In the genomic region with DNA sequence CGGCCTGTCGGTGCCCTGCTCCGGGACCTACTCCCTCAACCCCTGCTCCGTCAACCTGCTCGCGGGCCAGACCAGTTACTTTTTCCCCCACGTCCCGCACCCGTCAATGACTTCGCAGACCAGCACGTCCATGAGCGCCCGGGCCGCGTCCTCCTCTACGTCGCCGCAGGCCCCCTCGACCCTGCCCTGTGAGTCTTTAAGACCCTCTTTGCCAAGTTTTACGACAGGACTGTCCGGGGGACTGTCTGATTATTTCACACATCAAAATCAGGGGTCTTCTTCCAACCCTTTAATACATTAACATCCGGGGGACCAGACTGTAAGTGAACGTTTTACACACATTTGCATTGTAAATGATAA, we compare ENCODE assay signal across 9 mouse cellular contexts. TPM values are rescaled to one million over a fixed set of nuclear protein-coding genes. Genes with fewer than 3 reads are reported as not detected.
DNase-seq lines count a peak whose midpoint lies in the region; ATAC-seq and TF ChIP-seq lines count a peak whose summit lies in the region.
"Had no signal": no experiment of that assay in that cellular context is flagged by ENCODE, and none has a peak within 500 bp of the region (broad histone marks: within the 10 kb centered on the region; RNA-seq: fewer than 3 reads in every experiment).

No protein-coding gene starts in this region.

- H3K27ac ChIP-seq in heart, postnatal 0 days (ENCODE audit: low read depth), result no peak overlapping the region
- H3K27ac ChIP-seq in thymus, adult 2 months (ENCODE audit: control insufficient read depth, insufficient read depth, low read length), result no peak overlapping the region
- no peak overlapping the region for H3K27ac ChIP-seq in hindbrain, embryonic 16.5 days (ENCODE audit: low read depth, low read length)

- no peak for TF ChIP-seq EP300 in heart, postnatal 0 days (IDR thresholded peaks at IDR 0.05; ENCODE audit: low read depth)

- TF ChIP-seq POLR2A in thymus, adult 2 months (IDR thresholded peaks at IDR 0.05; ENCODE audit: control insufficient read depth, extremely low read depth, insufficient read depth, low read length, poor library complexity), result no peak

- H3K9me3 ChIP-seq in heart, postnatal 0 days (replicated peaks; ENCODE audit: control insufficient read depth, low read length), result no peaks in the 10 kb centered on the region
- peaks cover 6% of the 10 kb centered on the region for H3K9me3 ChIP-seq in hindbrain, embryonic 16.5 days (ENCODE audit: control insufficient read depth, low read length)

- no peaks in the 10 kb centered on the region for H3K36me3 ChIP-seq in heart, postnatal 0 days (replicated peaks; ENCODE audit: control insufficient read depth, insufficient read depth, low read length)
- H3K36me3 ChIP-seq in thymus, adult 2 months (ENCODE audit: control insufficient read depth, insufficient read depth, low read length), result no peaks in the 10 kb centered on the region
- no peaks in the 10 kb centered on the region for H3K36me3 ChIP-seq in hindbrain, embryonic 16.5 days (ENCODE audit: control insufficient read depth, insufficient read depth, low read length)

- no peak overlapping the region for H3K4me2 ChIP-seq in heart, postnatal 0 days (ENCODE audit: low read depth, low read length)
- no peak overlapping the region for H3K4me2 ChIP-seq in hindbrain, embryonic 16.5 days (ENCODE audit: low read length)

- H3K27me3 ChIP-seq in heart, postnatal 0 days (ENCODE audit: control insufficient read depth, insufficient read depth, low read length), result peaks cover 87% of the 10 kb centered on the region
- peaks cover 5% of the 10 kb centered on the region; the same call in 1 of the 2 replicates for H3K27me3 ChIP-seq in thymus, adult 2 months (ENCODE audit: control insufficient read depth, insufficient read depth, low read length)
- H3K27me3 ChIP-seq in hindbrain, embryonic 16.5 days (replicated peaks; ENCODE audit: control insufficient read depth, insufficient read depth, low read length), result peaks cover 43% of the 10 kb centered on the region

- peaks cover 6% of the 10 kb centered on the region; the same call in 1 of the 2 replicates for H3K4me1 ChIP-seq in heart, postnatal 0 days (ENCODE audit: control insufficient read depth, insufficient read depth)
- H3K4me1 ChIP-seq in thymus, adult 2 months (replicated peaks; ENCODE audit: control insufficient read depth, insufficient read depth, low read length), result no peaks in the 10 kb centered on the region
- H3K4me1 ChIP-seq in hindbrain, embryonic 16.5 days (ENCODE audit: control insufficient read depth, insufficient read depth, low read depth, low read length), result no peaks in the 10 kb centered on the region; the same call in 1 of the 2 replicates

- intact Hi-C loops in heart, postnatal 36 days (cut with DNase I), result no loop called here

- DNase-seq in heart, postnatal 0 days (ENCODE audit: low spot score), result no peak
- DNase-seq in heart, postnatal 36 days, result no peak
- no peak for DNase-seq in thymus, adult 2 months
- no peak for DNase-seq in thymus, postnatal 36 days
- no peak for DNase-seq in cerebellum, adult 8-10 months
- no peak for DNase-seq in thymus, postnatal 14 days
- DNase-seq in kidney, postnatal 14 days, result no peak

- WGBS in heart, postnatal 0 days, result 4% methylated on average over 23 of the region's 23 CpGs
- 16% methylated on average over 23 of the region's 23 CpGs for WGBS in thymus, adult 2 months
- under 1% methylated on average over 23 of the region's 23 CpGs for WGBS in hindbrain, embryonic 16.5 days

- ATAC-seq in heart, postnatal 0 days (ENCODE audit: insufficient read depth, low read depth), result no peak
- ATAC-seq in hindbrain, embryonic 16.5 days, result no peak

- 0 out of 2 replicates have a peak overlapping the region, but pooled peaks have one; percentile 42 for H3K4me3 ChIP-seq in heart, postnatal 0 days (ENCODE audit: low read depth, low read length)
- peak overlapping the region; percentile 25; the same call in 1 of the 2 replicates for H3K4me3 ChIP-seq in thymus, adult 2 months (ENCODE audit: control insufficient read depth, insufficient read depth, low read length)
- peak overlapping the region; percentile 24; the same call in 1 of the 2 replicates for H3K4me3 ChIP-seq in hindbrain, embryonic 16.5 days (ENCODE audit: low read length)

- H3K9ac ChIP-seq in heart, postnatal 0 days (replicated peaks; ENCODE audit: low read depth, low read length), result no peak overlapping the region
- H3K9ac ChIP-seq in hindbrain, embryonic 16.5 days (ENCODE audit: low read depth, low read length), result no peak overlapping the region; the same call in 1 of the 2 replicates

- TF ChIP-seq CTCF in heart, postnatal 0 days (IDR thresholded peaks at IDR 0.05; ENCODE audit: low read depth), result no peak
- no peak for TF ChIP-seq CTCF in thymus, adult 2 months (IDR thresholded peaks at IDR 0.05; ENCODE audit: borderline replicate concordance, control insufficient read depth, extremely low read depth, insufficient read depth, low read length, poor library complexity)

RNA-seq across cellular contexts. Expression of a gene that starts 0.6 kb away (rescaled TPM):
- total RNA-seq in heart, postnatal 0 days (2014; rRNA removed; ENCODE audit: low replicate concordance), result not detected in 2 replicates
- polyA plus RNA-seq in heart, postnatal 0 days (2015; fragmentation: Nextera tagmentation; extraction: Ambion mirVana), result not detected in 2 replicates
- not detected for total RNA-seq in heart, postnatal 36 days (2021)
- 0.06 and 0.13 TPM in 2 replicates for polyA plus RNA-seq in thymus, adult 2 months (2012; rRNA removed)
- 0.12 TPM in 1 of 2 replicates, not detected in the other for polyA plus RNA-seq in hindbrain, embryonic 16.5 days (2015; fragmentation: Nextera tagmentation; extraction: Ambion mirVana)
- total RNA-seq: granulocyte monocyte progenitor cell, adult 5-6 weeks had no signal

RNA-seq across cellular contexts. Expression of a gene that starts 3.2 kb away (rescaled TPM):
- not detected in 2 replicates for total RNA-seq in heart, postnatal 0 days (2014; rRNA removed; ENCODE audit: low replicate concordance)
- polyA plus RNA-seq in heart, postnatal 0 days (2015; fragmentation: Nextera tagmentation; extraction: Ambion mirVana), result not detected in 2 replicates
- not detected for total RNA-seq in heart, postnatal 36 days (2021)
- polyA plus RNA-seq in thymus, adult 2 months (2012; rRNA removed), result 4.8 and 5.2 TPM in 2 replicates
- 1.8 TPM in 1 of 2 replicates, not detected in the other for polyA plus RNA-seq in hindbrain, embryonic 16.5 days (2015; fragmentation: Nextera tagmentation; extraction: Ambion mirVana)
- total RNA-seq: granulocyte monocyte progenitor cell, adult 5-6 weeks had no signal
